Mouse (Mus musculus) embryonic facial prominence, embryonic 11.5 days (tissue): ENCODE measurements around the gene Olfr397. TPM values are rescaled to one million over a fixed set of nuclear protein-coding genes. Genes with fewer than 3 reads are reported as not detected.

Source experiments
- ATAC-seq: fragments of 200-750 bp; cut with Nextera tagmentation; replicated peaks from 2 replicates; pipeline ENCODE4 v1.8.0; 2017; ENCODE audit warnings: low read depth; ENCODE audit not compliant: insufficient number of reproducible peaks, low FRiP score, low TSS enrichment
- DNase-seq: peaks from one replicate; pipeline ENCODE4 v3.0.0-alpha.2; 2015; ENCODE audit warnings: low spot score
- H3K27ac ChIP-seq: fragments of 300-500 bp; sonication (generic); replicated peaks from 2 replicates; pipeline ENCODE4 v1.5.1; 2014; ENCODE audit warnings: mild to moderate bottlenecking, low read depth, low read length, control low read depth
- H3K27me3 ChIP-seq: fragments of 300-500 bp; sonication (generic); 2 replicates; pipeline ENCODE4 v1.6.1; 2014; ENCODE audit warnings: mild to moderate bottlenecking, low read length, moderate library complexity, mixed read lengths; ENCODE audit not compliant: control insufficient read depth, insufficient read depth
- H3K36me3 ChIP-seq: fragments of 300-500 bp; sonication (generic); replicated peaks from 2 replicates; pipeline ENCODE4 v1.6.1; 2014; ENCODE audit warnings: low read depth, mild to moderate bottlenecking, low read length, moderate library complexity, mixed read lengths; ENCODE audit not compliant: control insufficient read depth, insufficient read depth
- H3K4me1 ChIP-seq: fragments of 300-500 bp; sonication (generic); 2 replicates; pipeline ENCODE4 v1.6.1; 2014; ENCODE audit warnings: low read length, mixed read lengths; ENCODE audit not compliant: control insufficient read depth, insufficient read depth
- H3K4me2 ChIP-seq: fragments of 300-500 bp; sonication (generic); 2 replicates; pipeline ENCODE4 v1.6.1; 2014; ENCODE audit warnings: low read depth, mild to moderate bottlenecking, control low read depth, low read length, moderate library complexity
- H3K4me3 ChIP-seq: fragments of 300-500 bp; sonication (generic); 2 replicates; pipeline ENCODE4 v1.5.1; 2014; ENCODE audit warnings: low read depth, low read length, control low read depth
- H3K9ac ChIP-seq: fragments of 300-500 bp; sonication (generic); replicated peaks from 2 replicates; pipeline ENCODE4 v1.6.1; 2014; ENCODE audit warnings: mild to moderate bottlenecking, control low read depth, low read length
- H3K9me3 ChIP-seq: fragments of 300-500 bp; sonication (generic); replicated peaks from 2 replicates; pipeline ENCODE4 v1.6.1; 2016; ENCODE audit warnings: mild to moderate bottlenecking, low read length, inconsistent platforms, mixed read lengths; ENCODE audit not compliant: control insufficient read depth
- WGBS: fragments of 180-500 bp; shearing (Covaris S2); extraction: QIAGEN DNeasy Blood & Tissue Kit; methylation state at CpG from one replicate; pipeline ENCODE4 v1.1.7; 2014; 5-methylcytosine and 5-hydroxymethylcytosine counted together
- polyA plus RNA-seq: library from polyadenylated mRNA; unstranded; fragments of >200 nt; fragmentation: Nextera tagmentation; extraction: Ambion mirVana; gene quantifications from 2 replicates; pipeline ENCODE4 v1.2.1, GENCODE M21; 2014

The Olfr397 gene
- polyA plus RNA-seq: not detected in 2 replicates

GRCm38 (mm10) chr11:73960517-73960916 lies at the start of gene Olfr397:
Gene Olfr397, plus strand, starts transcription at chr11:73960817.
- 86% methylated on average over 1 of the region's 1 CpGs for WGBS
- no peak for DNase-seq
- Histone ChIP-seq H3K27me3 (no peaks in the 10 kb centered on the region), H3K36me3 (no peaks in the 10 kb centered on the region), H3K9ac (no peak within 1 kb of the TSS), H3K4me1 (no peaks in the 10 kb centered on the region), H3K4me2 (no peak within 1 kb of the TSS), H3K27ac (no peak within 1 kb of the TSS), H3K9me3 (no peaks in the 10 kb centered on the region), H3K4me3 (no peak within 1 kb of the TSS)
- ATAC-seq: no peak

GRCm38 (mm10) chr11:73936377-73936776 lies 24.2 kb upstream of the Olfr397 start, which contains the start of gene Olfr23:
Gene Olfr23, plus strand, starts transcription at chr11:73936677.
- H3K27me3 ChIP-seq: no peaks in the 10 kb centered on the region
- no peak for DNase-seq
- H3K4me2 ChIP-seq: no peak within 1 kb of the TSS
- H3K4me3 ChIP-seq: no peak within 1 kb of the TSS
- ATAC-seq: no peak
- H3K27ac ChIP-seq: no peak within 1 kb of the TSS
- H3K36me3 ChIP-seq: no peaks in the 10 kb centered on the region
- H3K4me1 ChIP-seq: no peaks in the 10 kb centered on the region
- H3K9me3 ChIP-seq: no peaks in the 10 kb centered on the region
- no peak within 1 kb of the TSS for H3K9ac ChIP-seq

GRCm38 (mm10) chr11:73990307-73990706 lies 29.7 kb downstream of the Olfr397 start, which contains the start of gene Olfr398:
Gene Olfr398, minus strand, starts transcription at chr11:73990407.
- no peaks in the 10 kb centered on the region for H3K36me3 ChIP-seq
- H3K27ac ChIP-seq: no peak within 1 kb of the TSS
- H3K4me2 ChIP-seq: no peak within 1 kb of the TSS
- H3K4me1 ChIP-seq: no peaks in the 10 kb centered on the region
- ATAC-seq: no peak
- H3K27me3 ChIP-seq: no peaks in the 10 kb centered on the region
- no peak within 1 kb of the TSS for H3K9ac ChIP-seq
- H3K4me3 ChIP-seq: no peak within 1 kb of the TSS
- H3K9me3 ChIP-seq: no peaks in the 10 kb centered on the region; the same call in 1 of the 2 replicates
- no peak for DNase-seq

- Histone ChIP-seq H3K27ac (no peak overlapping the region), H3K9me3 (no peaks in the 10 kb centered on the region), H3K4me3 (no peak overlapping the region), H3K4me2 (no peak overlapping the region), H3K27me3 (no peaks in the 10 kb centered on the region), H3K36me3 (no peaks in the 10 kb centered on the region), H3K4me1 (no peaks in the 10 kb centered on the region), H3K9ac (no peak overlapping the region)
- no peak for ATAC-seq
- DNase-seq: no peak
Observed at GRCm38 (mm10) chr11:73993115-73993514, 32.5 kb downstream of the Olfr397 start.

Other genes with a start within 250 kb of the Olfr397 start
- gene Olfr389, start 180.1 kb upstream of the Olfr397 start, polyA plus RNA-seq: not detected in 2 replicates
- not detected in 2 replicates for gene Olfr390, start 177.9 kb upstream of the Olfr397 start, polyA plus RNA-seq
- gene Olfr391-ps, start 157.8 kb upstream of the Olfr397 start, polyA plus RNA-seq: not detected in 2 replicates
- gene Olfr392, start 143.8 kb upstream of the Olfr397 start, polyA plus RNA-seq: not detected in 2 replicates
- not detected in 2 replicates for gene Olfr393, start 109.4 kb upstream of the Olfr397 start, polyA plus RNA-seq
- gene Olfr394, start 70.0 kb upstream of the Olfr397 start, polyA plus RNA-seq: not detected in 2 replicates
- not detected in 2 replicates for gene Olfr395, start 51.5 kb upstream of the Olfr397 start, polyA plus RNA-seq
- gene Olfr23, start 24.1 kb upstream of the Olfr397 start, polyA plus RNA-seq: not detected in 2 replicates
- gene Olfr398, start 29.6 kb downstream of the Olfr397 start, polyA plus RNA-seq: not detected in 2 replicates
- gene Olfr139, start 95.7 kb downstream of the Olfr397 start, polyA plus RNA-seq: not detected in 2 replicates
- not detected in 2 replicates for gene Olfr399, start 95.8 kb downstream of the Olfr397 start, polyA plus RNA-seq
- gene Zfp616, start 109.1 kb downstream of the Olfr397 start, polyA plus RNA-seq: not detected in 2 replicates
- not detected in 2 replicates for gene Olfr401, start 152.9 kb downstream of the Olfr397 start, polyA plus RNA-seq
- not detected in 2 replicates for gene Olfr402, start 192.7 kb downstream of the Olfr397 start, polyA plus RNA-seq
- not detected in 2 replicates for gene Olfr403, start 225.4 kb downstream of the Olfr397 start, polyA plus RNA-seq